Mouse (Mus musculus) neural tube, postnatal 0 days (tissue): ENCODE results near the gene Crhr1. TPM values are rescaled to one million over a fixed set of nuclear protein-coding genes. Genes with fewer than 3 reads are reported as not detected.

Experiments
- polyA plus RNA-seq: library from polyadenylated mRNA; unstranded; fragments of >200 nt; fragmentation: Nextera tagmentation; extraction: Ambion mirVana; gene quantifications from 2 replicates; pipeline ENCODE4 v1.2.1, GENCODE M21; 2015

The Crhr1 gene
- polyA plus RNA-seq = 5.4 TPM in 2 replicates

DNA sequence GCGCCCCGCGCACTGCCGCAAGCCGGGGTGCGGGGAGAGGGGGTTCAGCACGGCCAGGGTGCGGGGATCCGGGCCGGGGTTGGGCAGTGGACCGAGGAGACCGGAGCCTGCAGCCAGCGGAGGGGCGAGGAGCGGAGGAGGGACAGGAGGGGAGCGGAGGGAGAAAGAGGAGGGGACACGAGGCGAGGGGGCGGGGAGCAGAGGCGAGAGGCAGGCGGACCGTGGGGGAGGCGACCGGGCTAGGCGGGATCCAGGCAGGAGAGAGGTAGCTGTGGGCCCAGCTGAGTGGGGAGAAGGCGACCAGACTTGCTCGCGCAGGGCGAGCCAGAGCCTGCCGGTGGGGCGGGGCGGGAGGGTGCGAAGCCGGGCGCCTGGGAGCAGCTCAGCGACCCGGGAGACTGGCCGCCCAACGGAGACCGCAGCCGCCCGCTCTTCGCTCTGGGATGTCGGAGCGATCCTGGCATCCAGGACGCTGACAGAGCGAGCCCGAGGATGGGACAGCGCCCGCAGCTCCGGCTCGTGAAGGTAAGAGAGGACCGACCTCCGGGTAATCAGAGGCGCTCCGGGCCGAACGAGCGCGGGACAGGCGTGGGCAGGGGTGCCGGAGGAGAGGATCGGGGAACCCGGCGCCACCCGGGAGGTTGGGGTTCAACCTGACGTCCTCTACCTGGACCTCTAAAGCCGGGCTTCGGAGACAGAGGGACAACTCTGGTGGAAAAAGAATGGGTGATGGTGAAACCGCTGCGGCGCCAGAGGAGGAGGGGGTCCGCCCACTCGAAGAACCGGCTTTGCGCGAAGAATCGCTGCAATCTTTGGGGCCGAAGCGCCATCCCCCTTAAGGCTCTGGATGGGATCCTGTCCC lies at the start of gene Crhr1:
Gene Crhr1, plus strand, starts transcription at position 276 of the 862 bp plus-strand sequence.

DNA sequence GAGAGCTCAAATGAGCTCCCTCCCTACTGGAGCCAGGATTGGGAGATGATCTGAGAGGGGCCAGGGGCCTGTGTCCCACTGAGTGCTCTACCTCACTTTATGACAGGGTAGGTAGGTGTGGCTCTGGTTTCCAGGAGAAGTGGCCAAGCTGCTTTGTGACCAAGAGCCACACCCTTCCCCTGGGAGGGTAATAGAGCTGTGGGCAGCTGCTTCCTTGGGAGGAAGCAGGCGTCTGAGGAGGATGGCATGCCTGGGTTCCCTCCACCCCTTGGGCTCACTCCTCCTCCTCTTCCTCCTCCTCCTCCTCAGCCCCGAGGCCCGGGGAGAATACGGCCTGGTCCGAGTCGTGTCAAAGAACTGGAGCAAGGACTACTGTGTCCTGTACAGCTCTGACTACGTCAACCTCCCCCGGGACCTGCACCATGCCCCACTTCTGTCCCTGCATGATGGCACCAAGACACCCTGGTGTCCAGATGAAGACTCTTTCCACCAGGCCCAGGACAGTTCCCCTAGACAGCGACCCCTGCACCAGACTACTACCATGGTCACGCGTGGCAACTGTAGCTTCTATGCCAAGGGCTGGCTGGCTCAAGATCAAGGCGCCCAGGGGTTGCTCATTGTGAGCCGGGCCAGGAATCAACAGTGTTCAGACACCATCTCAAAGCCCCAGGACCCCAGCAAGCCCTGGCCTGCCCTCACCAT lies 53.6 kb downstream of the Crhr1 start, which contains the start of gene Sppl2c:
Gene Sppl2c, plus strand, starts transcription at position 193 of the 702 bp plus-strand sequence.

Other genes starting within 250 kb of the Crhr1 start
- gene Nsf, start 178.8 kb upstream of the Crhr1 start, polyA plus RNA-seq = 290 and 306 TPM in 2 replicates
- gene Arf2, start 166.1 kb upstream of the Crhr1 start, polyA plus RNA-seq = 144 and 147 TPM in 2 replicates
- gene Sppl2c, start 53.5 kb downstream of the Crhr1 start, polyA plus RNA-seq = not detected in 2 replicates
- 891 and 1,005 TPM in 2 replicates for gene Mapt, start 98.5 kb downstream of the Crhr1 start, polyA plus RNA-seq